Mouse (Mus musculus) adipose tissue, adult 10 weeks (tissue): ENCODE measurements around the gene Gm21972. TPM values are rescaled to one million over a fixed set of nuclear protein-coding genes. Genes with fewer than 3 reads are reported as not detected.

Experiments
- polyA plus RNA-seq: library from polyadenylated mRNA; stranded (reverse); fragments of 350-450 nt; fragmentation: Illumina TruSeq; extraction: RNeasy Lipid Tissue Mini Kit (QIAGEN cat#74804); gene quantifications from one replicate; pipeline ENCODE4 v1.2.3, GENCODE M21; 2014; ENCODE audit warnings: low read depth, low replicate concordance

Gene Gm21972
- not detected for polyA plus RNA-seq

DNA sequence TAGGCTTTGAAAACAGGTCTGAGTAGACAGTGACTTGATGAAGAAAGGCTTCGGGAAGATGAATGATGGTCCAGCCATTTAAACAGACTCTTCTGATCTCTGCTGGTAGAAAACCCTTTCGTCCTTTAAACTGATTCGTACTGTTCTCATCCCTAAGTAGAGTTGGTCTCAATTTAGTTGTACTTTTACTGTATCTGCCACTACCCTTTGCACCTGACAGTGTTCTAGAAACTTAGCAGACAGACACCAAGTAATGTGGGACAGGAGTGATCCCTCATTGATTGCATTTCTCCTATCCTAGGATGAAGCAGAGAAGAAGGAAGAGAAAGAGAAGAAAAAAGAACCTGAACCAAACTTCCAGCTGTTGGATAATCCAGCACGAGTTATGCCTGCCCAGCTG lies at the start of gene Gm21972:
TSS of gene Gm21972 (plus strand) at position 301 of the 400 bp plus-strand sequence.

DNA sequence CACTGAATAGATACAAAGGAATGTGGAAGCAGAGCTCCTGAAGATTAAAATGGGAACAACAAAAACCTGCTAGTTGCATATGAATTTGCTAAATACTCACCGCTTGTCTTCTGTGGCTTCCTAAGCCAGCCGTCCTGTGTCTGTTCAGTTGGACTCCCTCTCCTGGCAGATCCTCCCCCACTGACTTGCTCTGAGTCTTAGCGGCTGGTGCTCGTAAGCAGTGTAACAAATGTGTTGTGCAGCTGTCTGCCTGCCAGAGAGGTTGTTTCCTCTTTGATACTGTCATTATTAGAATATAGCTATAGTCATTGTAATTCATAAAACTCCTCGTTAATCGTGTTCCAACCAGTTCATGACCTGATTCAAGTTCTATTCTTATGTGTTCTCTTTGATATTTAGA lies 21.7 kb upstream of the Gm21972 start, which contains the start of gene Htr2b:
TSS of gene Htr2b (minus strand) at position 192 of the 400 bp plus-strand sequence.

GRCm38 (mm10) chr1:86154133-86154823 lies 20.8 kb downstream of the Gm21972 start, which contains the start of gene Armc9:
Gene Armc9, plus strand, starts transcription at chr1:86154780.

Other genes starting within 250 kb of the Gm21972 start
- gene Itm2c, start 239.4 kb upstream of the Gm21972 start, polyA plus RNA-seq: 257 TPM
- 0.83 TPM for gene 4933407L21Rik, start 205.2 kb upstream of the Gm21972 start, polyA plus RNA-seq
- 0.27 TPM for gene Gpr55, start 172.6 kb upstream of the Gm21972 start, polyA plus RNA-seq
- gene Spata3, start 116.8 kb upstream of the Gm21972 start, polyA plus RNA-seq: 41.5 TPM
- 42.1 TPM for gene 2810459M11Rik, start 87.8 kb upstream of the Gm21972 start, polyA plus RNA-seq
- 83.1 TPM for gene Psmd1, start 69.2 kb upstream of the Gm21972 start, polyA plus RNA-seq
- 0.14 TPM for gene Htr2b, start 21.7 kb upstream of the Gm21972 start, polyA plus RNA-seq
- 10.4 TPM for gene Armc9, start 21.1 kb downstream of the Gm21972 start, polyA plus RNA-seq
- 3.2 TPM for gene B3gnt7, start 169.2 kb downstream of the Gm21972 start, polyA plus RNA-seq
- gene Ncl, start 225.8 kb downstream of the Gm21972 start, polyA plus RNA-seq: 162 TPM